ENCODE assay signal across 8 mouse cellular contexts in the genomic region with DNA sequence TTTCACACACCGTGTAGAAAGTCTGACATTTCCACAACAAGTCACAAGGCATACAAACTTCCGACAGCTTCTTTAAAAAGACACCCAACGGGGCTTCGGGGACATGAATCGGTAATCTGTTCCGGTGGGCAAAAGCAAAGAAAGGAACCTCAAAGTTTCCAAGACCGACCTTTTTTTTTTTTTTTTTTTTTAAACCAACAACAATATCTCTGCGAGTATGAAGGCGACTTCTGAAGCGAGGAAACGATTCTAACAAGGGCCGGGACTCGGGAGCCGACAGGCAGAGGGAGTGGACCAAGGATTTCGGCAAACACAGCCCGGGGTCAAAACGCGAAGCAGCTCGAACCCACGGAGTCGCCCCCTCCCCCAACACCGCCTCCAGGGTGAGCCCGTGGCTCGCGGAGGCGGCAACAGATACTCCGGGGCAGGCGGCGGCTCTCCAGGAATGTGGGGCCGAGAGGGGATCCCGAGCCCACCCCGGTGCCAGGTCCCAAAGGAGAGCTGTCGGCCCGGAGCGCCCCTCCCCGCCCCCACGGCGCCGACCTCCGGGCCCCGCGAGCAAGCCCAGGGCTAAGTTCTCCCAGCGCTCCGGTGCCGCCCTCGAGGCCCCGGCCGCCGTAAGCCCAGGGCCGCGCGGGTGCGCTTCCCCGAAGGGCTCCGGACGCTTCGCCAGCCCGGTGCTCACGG. TPM values are rescaled to one million over a fixed set of nuclear protein-coding genes. Genes with fewer than 3 reads are reported as not detected.
DNase-seq lines count a peak whose midpoint lies in the region; ATAC-seq lines count a peak whose summit lies in the region.

No protein-coding gene starts in this region.

- peaks cover 17% of the 10 kb centered on the region for H3K4me1 ChIP-seq in hindbrain, embryonic 12.5 days

- H3K4me2 ChIP-seq in hindbrain, embryonic 12.5 days (replicated peaks): peak overlapping the region; percentile 56

- no peaks in the 10 kb centered on the region for H3K27me3 ChIP-seq in hindbrain, embryonic 12.5 days

- H3K4me3 ChIP-seq in hindbrain, embryonic 12.5 days: peak overlapping the region; percentile 96

- peak; percentile 20 for ATAC-seq in hindbrain, embryonic 12.5 days (ENCODE audit: low FRiP score)

- H3K9me3 ChIP-seq in hindbrain, embryonic 12.5 days (replicated peaks): no peaks in the 10 kb centered on the region

- H3K9ac ChIP-seq in hindbrain, embryonic 12.5 days: peak overlapping the region; percentile 98

- H3K27ac ChIP-seq in hindbrain, embryonic 12.5 days: peak overlapping the region; percentile 99

- H3K36me3 ChIP-seq in hindbrain, embryonic 12.5 days: no peaks in the 10 kb centered on the region

- peak; percentile 61 for DNase-seq in MN1 (ENCODE audit: low spot score)
- DNase-seq in cerebellum, adult 9-11 months: peak; percentile 60
- DNase-seq in frontal cortex, postnatal 10 days (ENCODE audit: low spot score in 2 of 2): peak; percentile 51 to 53
- peak; percentile 34 to 40 for DNase-seq in layer of hippocampus, postnatal 36 days
- peak; percentile 53 for DNase-seq in lung, postnatal 36 days
- DNase-seq in retina, adult 2 months (ENCODE audit: low read depth, low spot score): peak; percentile 6
- peak; percentile 34 to 59 for DNase-seq in urinary bladder, adult 18-20 months (ENCODE audit: low spot score in 2 of 2)

- WGBS in hindbrain, embryonic 12.5 days: under 1% methylated on average over 53 of the region's 59 CpGs

RNA-seq across cellular contexts. Expression of a gene that starts 0.8 kb away (rescaled TPM):
- polyA plus RNA-seq in hindbrain, embryonic 12.5 days (2016; fragmentation: Nextera tagmentation; extraction: Ambion mirVana): 132 and 149 TPM in 2 replicates
- total RNA-seq in layer of hippocampus, postnatal 36 days (2021): 10 to 100 TPM; 36.9 to 43.6 TPM

Comparison
In these comparisons a context has a peak if more than half of its experiments do, and no peak if none do; other contexts are left out.
1. Peak in every context shown above with its lines: DNase-seq, ATAC-seq, H3K4me3 ChIP-seq and H3K27ac ChIP-seq.
2. DNase-seq: peak in every context shown above with its lines; median percentile 61 in MN1; 60 in cerebellum, adult 9-11 months; 53 in lung, postnatal 36 days; 52 in frontal cortex, postnatal 10 days; 46 in urinary bladder, adult 18-20 months; 37 in layer of hippocampus, postnatal 36 days; 6 in retina, adult 2 months.